Mouse (Mus musculus) layer of hippocampus, adult 2 months (tissue): Measurements from ENCODE around the gene Arhgap28. TPM values are rescaled to one million over a fixed set of nuclear protein-coding genes. Genes with fewer than 3 reads are reported as not detected.

Experiments
- DNase-seq, 2 experiments: peaks; one replicate each; pipeline ENCODE4 v3.0.0; 2022; ENCODE audit warnings: low spot score in 2 of 2
- H3K27ac ChIP-seq: fragments of 200-600 bp; 2 replicates; pipeline ENCODE4 v1.8.1; 2022
- H3K4me3 ChIP-seq: fragments of 200-600 bp; 2 replicates; pipeline ENCODE4 v1.8.1; 2022; ENCODE audit warnings: mild to moderate bottlenecking
- CTCF ChIP-seq: fragments of 200-600 bp; conservative IDR thresholded peaks from 2 replicates; pipeline ENCODE4 v1.8.1; 2022; ENCODE audit warnings: antibody characterized with exemption, mild to moderate bottlenecking, moderate library complexity
- long read RNA-seq, 2 experiments: library from polyadenylated mRNA; stranded (forward); transcript quantifications; one replicate each; pipeline ENCODE4 v2.0.0; 2021; ENCODE audit warnings: borderline mapping rate in 2 of 2
- total RNA-seq, 2 experiments: library from RNA; stranded (reverse); gene quantifications; 2 replicates each; pipeline ENCODE4 v1.2.3; 2021

The Arhgap28 gene
- under 1 TPM; 0.34 to 0.49 TPM for total RNA-seq
- long read RNA-seq, experiment 1, result 0 reads
- long read RNA-seq, experiment 2, full-length matches to known transcripts, result 1 of 1 reads
- long read RNA-seq, experiment 2, partial matches to known transcripts, result 0 of 1 reads
- long read RNA-seq, experiment 2, other reads (novel, unspliced or antisense), result 0 of 1 reads

DNA sequence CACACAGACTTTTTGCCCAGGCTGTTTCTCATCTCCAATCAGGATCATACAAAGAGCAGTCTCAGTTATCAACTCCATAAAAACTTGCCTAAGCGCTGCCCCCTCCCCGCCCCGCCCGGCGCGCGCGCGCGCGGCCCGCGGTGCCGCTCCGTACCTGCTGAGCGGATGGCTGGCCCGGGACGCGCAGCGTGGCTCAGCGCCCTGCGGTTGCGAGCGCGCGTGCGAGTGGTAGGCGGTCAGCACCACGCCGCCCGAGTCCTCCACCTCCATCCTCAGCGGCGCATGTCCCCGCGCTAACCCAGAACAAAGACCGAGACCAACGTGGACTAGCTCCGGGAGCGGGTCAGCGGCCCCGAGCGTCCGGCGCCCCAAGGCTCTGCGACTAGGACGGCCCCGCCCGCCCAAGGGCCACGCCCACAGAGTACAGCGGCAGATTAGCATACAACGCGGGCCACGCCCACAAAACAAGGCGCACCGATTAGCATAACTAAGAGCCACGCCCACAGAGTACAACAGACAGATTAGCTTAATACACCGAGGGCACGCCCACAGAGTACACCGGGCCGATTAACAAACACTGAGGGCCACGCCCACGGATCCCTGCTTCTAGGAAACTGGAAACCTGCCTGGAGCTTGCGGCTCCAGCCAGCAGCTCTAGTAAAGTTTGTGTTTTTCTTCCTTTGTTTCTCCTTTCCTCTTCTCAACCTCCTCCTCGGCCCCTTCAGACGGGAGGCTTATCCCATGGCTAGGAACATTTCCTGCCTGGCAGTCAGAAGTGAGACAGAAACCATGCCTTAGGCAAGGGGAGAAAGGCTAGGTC lies at the start of gene Arhgap28:
Gene Arhgap28 (minus strand): TSS at position 380 of the 820 bp plus-strand sequence.
- H3K27ac ChIP-seq, result no peak within 1 kb of the TSS
- peak; percentile 22 to 29 for DNase-seq
- no peak for TF ChIP-seq CTCF

DNA sequence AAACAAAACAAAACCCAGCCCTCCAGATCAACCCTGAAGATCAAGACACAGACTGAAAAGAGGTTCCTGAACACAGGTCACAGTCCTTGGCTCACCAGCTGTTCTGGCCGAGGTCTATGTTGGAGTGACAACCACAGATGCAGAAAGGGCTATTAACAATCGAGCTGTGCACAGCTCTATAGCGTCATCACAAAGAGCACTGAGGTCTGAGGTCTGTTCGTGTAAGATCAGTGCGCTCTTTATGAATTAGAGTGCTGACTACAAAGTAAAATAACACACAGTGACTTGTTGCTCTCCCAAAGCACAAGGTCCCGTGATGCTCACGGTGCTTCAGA lies 42.4 kb upstream of the Arhgap28 start:
- no peak overlapping the region for H3K27ac ChIP-seq
- no peak for DNase-seq
- TF ChIP-seq CTCF, result no peak
- no peak overlapping the region for H3K4me3 ChIP-seq

More for the DNA sequence above, at the start of gene Arhgap28:
- peak within 1 kb of the TSS; percentile 53 for H3K4me3 ChIP-seq

DNA sequence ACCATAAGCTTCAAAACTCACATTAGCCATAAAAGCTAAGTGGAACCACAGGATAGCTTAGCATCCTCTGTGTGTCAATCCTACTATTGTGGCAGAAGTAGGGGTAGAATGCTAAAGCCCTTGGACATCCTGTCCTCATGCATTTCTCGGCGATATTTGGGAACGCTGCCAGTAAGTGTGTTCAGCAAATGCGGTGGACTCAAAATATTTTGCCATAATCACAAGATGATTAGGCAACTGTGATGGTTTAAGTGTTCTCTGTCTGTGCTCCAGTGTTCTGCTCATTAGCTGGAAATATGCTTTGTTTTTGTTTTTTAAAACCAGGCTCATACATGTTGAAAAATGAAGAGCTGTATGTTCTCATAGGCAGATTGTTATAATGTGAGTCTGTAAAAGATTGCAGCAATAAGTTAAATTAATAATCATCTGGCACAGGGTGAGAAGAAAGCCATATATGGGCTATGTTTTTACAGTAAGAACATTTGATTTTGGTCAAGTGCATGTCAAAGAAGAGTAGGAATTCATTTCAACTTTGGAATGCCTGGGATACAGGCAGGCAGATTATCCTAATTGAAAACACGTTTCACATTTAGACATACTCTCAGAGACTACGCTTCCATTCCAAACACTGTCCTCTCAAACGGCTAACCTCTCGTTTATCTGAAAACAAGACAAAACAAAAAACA lies 41.9 kb upstream of the Arhgap28 start:
- no peak for TF ChIP-seq CTCF
- Histone ChIP-seq H3K4me3 (no peak overlapping the region), H3K27ac (no peak overlapping the region)
- DNase-seq, result no peak

DNA sequence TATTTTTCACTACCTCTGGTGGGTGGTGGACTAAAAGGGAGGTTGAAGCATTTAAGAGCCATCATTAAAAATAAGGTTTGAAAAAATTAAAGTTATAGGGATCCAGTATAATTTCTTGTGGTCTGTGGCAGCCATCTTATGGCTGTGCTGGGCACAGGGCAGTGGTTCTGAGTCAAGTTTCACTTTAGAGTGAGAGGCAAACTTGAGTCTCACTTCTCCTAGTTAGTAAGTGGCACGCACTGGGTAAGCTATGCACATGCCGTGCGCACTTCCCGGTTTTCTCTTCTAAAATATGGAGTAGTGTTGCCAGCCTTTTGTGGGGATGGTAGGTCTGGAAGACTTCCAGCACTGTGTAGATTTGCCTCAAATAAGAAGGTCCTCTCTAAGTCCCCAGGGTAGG lies 38.5 kb upstream of the Arhgap28 start:
- no peak for DNase-seq
- Histone ChIP-seq H3K27ac (no peak overlapping the region), H3K4me3 (no peak overlapping the region)
- TF ChIP-seq CTCF, result no peak

DNA sequence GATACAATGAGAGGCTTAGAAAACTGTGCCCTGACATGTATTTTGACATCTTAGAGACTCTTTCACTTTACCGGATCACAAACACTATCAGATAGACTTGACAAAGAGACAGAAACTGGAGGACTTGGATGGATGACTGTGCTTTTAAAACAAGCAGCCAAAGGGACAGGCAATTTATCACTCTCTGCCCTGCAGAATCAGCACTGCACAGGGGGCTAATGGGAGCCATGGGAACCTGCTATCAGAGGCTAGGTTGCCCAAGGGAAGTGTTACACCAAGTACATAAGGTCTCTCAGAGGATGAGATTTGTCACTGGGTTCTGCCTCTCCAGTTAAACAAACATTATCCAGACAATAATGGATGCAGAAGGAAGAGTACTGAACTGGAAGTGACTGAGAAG lies 33.1 kb upstream of the Arhgap28 start:
- no peak for DNase-seq
- no peak for TF ChIP-seq CTCF
- H3K27ac ChIP-seq, result no peak overlapping the region
- H3K4me3 ChIP-seq, result no peak overlapping the region

DNA sequence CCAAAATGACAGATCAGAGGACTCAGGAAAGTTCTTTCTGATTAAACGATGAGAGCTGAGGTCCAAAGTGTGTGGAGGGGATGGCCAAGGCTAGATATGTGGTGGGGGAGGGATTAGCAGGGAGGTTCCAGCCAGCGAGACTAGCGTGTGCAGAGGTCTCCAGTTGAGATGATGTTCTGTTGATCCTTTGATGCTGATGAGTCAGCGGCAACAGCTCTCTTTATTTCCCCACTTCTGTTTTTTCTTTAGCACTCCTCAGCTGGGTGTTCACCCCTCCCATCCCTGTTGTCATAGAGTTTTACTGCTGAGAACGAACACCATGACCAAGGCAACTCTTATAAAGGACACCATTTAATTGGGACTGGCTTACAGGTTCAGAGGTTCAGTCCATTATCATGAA lies 25.6 kb upstream of the Arhgap28 start:
- DNase-seq, result no peak
- Histone ChIP-seq H3K4me3 (no peak overlapping the region), H3K27ac (no peak overlapping the region)
- TF ChIP-seq CTCF, result no peak

DNA sequence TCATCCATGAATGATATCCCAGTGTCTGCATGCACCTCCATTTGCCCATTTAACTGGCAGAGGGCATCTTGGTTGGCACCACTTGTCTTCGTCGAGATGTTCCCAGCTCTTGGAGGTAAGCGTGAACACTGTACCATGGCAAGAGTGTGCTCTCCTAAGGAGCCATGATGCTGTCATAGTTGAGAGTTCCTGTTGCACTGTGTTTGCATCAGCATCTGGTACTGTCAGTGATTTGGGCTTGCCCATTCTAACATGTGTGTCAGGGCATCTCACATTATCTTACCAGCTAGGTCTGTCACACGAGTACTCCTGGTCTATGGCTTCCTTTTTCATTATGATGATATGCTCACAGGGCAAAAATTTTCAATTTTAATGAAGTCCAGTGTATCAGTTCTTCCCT lies 24.6 kb upstream of the Arhgap28 start:
- Histone ChIP-seq H3K27ac (no peak overlapping the region), H3K4me3 (no peak overlapping the region)
- DNase-seq, result no peak
- TF ChIP-seq CTCF, result no peak

DNA sequence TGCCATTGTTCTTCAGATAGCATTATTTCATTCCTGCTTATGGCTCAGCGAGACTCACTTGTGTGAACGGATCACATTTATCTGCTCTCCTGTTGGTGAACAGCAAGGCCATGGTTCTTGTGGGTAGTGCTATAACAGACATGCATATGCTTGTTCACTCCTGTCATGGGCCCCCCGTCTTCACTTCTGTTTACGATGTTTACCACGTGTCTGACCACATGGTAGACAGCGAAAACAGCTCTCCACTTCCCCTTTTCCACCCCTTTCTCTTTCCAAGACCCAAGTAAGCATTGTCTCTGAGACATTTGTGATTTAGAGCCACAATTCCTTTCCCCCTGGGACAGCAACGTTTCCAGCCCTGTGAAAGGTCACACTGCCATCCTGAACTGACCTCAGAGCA lies 20.4 kb upstream of the Arhgap28 start:
- DNase-seq, result no peak
- Histone ChIP-seq H3K4me3 (no peak overlapping the region), H3K27ac (no peak overlapping the region)
- no peak for TF ChIP-seq CTCF

DNA sequence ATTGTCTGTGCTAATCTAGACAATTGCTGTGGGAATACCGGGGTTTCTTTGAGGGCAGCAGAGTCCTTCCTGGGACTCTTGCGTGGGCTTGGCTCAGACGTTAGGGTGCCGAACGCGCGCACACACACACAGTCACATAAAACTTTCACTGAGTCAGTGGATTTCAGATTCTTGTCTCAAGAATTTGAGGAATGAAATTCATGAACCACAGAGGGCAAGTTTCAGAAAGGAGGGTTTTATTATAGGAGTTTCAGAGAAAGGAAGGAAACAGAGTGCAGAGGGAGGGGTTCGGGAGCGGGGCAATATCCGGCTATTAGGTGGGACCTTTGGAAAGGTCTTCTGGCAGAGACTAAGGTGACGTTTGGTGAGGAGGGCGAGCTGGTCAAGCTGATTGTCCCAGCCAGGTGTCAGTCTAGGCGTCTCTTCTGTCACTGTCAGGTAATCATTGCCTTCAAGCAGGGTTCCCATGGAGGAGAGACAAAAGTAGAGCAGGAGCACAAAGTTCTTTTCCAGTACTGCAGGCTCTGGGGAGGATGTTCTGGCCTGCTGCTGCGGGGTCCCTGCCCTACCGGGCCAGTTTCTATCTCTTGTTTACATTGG lies 15.6 kb upstream of the Arhgap28 start:
- no peak overlapping the region for H3K4me3 ChIP-seq
- no peak overlapping the region for H3K27ac ChIP-seq
- TF ChIP-seq CTCF, result no peak
- DNase-seq, result no peak

DNA sequence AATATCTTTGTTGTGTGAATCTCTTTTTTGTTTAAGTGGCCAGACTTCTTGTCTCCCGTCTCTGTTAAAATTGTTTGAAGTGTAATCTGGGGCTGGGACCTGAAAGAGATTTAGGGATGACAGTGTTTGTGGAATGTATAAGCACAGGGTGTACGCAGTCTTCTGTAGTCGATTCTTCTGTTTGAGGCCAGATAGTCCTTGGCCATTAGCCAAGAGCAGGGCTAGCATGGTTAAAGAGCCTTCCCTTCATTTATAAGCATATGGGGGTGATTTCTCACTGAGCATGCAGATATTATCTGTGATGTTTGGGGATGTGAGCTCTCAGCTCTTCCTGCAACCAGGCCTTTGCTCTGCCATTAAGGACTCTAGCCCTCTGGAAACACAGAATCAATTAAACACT lies 13.2 kb upstream of the Arhgap28 start:
- H3K27ac ChIP-seq, result no peak overlapping the region
- DNase-seq, result no peak
- no peak for TF ChIP-seq CTCF

DNA sequence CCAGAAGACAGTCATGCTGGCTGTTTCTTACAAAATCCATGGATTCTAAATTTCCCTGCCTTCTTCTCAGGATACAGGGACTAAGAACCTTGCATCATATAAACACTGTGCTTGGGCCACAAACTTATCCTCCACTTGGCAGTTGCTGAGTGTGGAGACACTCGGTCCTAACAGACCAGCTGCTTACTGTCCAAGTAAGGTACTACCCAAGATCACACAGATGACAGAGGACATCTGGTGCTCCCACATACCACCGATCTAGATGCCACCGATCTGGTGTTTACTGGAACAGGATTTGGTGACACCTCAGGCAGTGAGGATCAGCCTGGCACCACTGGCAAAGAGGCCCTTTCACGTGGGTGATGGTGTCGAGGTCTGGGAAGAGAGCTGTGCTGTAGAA lies 7.7 kb upstream of the Arhgap28 start:
- no peak for TF ChIP-seq CTCF
- DNase-seq, result no peak
- H3K4me3 ChIP-seq, result no peak overlapping the region
- H3K27ac ChIP-seq, result no peak overlapping the region

More for the DNA sequence above, 13.2 kb upstream of the Arhgap28 start:
- H3K4me3 ChIP-seq, result no peak overlapping the region

DNA sequence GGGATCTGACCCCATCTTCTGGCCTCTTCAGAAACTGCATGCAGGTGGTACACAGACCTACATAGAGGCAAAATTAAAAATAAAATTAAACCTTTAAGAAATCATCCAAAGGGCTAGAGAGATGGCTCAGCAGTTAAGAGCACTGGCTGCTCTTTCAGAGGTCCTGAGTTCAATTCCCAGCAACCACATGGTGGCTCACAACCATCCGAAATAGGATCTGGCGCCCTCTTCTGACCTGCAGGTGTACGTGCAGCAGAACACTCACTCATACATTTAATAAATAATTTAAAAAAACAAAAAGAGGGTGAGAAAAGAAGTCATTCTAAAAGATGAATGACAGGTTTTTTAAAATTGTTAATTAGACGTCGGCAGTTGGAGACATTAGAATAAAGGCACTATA lies 6.1 kb upstream of the Arhgap28 start:
- Histone ChIP-seq H3K27ac (no peak overlapping the region), H3K4me3 (no peak overlapping the region)
- no peak; the same call in 1 of the 2 replicates for TF ChIP-seq CTCF
- no peak for DNase-seq
